Mouse (Mus musculus) adrenal gland, postnatal 4 days (tissue): Measurements from ENCODE around the gene Hnrnpl. TPM values are rescaled to one million over a fixed set of nuclear protein-coding genes. Genes with fewer than 3 reads are reported as not detected.

Experiments used
- DNase-seq, 2 experiments: peaks; one replicate each; pipeline ENCODE4 v3.0.0; 2021 to 2022; ENCODE audit warnings: low spot score in 2 of 2, mixed read lengths in 2 of 2
- total RNA-seq, 2 experiments: library from RNA; stranded (reverse); gene quantifications; 2 replicates each; pipeline ENCODE4 v1.2.3; 2021

Hnrnpl gene
- total RNA-seq, 2 experiments from 2014 or later: 722 to 725 TPM

DNA sequence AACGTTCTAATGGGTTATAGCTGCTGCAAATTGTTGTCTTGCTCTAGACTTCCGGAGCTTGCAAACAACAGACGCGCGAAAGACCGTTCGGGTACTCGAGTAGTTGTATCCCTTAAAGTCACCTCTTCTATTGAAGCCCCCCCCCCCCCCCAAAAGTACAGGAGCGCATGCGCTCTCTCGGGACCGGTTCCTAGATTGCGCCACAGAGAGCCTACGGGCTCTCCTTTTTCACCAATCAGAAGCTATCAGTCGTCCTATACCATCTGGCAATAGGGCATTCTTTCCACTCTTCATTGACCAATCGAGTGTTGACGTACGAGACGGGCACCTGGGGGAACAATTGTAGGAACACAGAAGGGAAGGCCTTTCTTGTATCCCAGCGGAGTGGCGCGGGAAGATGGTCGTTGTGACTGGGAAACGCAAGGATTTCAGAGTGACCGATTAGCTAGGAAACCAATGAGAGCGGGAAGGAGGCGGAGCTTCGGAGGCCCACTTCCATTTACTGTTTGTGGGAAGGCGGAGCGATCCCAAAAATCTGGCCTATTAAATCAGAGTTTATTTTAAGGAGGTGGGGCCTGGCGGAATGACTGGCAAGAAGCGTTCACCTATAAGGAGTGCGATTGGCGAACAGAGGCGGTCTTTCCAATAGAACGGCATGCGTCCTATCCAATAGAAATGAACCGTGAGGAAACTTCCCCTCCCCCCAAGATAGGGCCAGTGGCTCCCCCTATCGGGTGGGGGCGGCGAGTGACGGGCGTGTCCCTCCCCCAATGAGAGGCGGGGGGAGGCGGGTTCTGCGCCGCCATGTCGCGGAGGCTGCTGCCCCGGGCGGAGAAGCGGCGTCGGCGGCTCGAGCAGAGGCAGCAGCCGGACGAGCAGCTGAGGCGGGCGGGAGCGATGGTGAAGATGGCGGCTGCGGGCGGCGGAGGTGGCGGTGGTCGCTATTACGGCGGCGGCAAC is 2.0 kb downstream of the Hnrnpl start:
- DNase-seq: peak; percentile 98 to 99

DNA sequence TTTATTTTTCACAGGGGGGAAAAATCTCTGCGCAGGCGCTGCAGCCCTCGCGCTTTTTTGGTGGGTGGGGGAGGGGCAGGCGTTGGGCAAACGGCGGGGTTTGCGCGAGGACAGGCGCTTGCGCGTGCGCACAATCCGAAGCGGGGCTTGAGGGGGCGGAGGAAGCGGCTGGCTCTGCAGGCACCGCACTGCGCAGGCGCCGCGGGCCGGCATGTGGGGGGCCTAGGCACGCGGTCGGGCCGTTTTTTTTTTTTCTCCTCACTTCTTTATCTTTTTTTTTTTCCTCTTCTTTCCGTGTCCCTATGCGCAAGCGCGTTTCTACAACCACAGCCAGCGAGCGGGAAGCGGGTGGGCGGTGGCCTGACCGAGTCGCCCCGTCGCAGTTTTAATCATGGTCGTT is 2.9 kb downstream of the Hnrnpl start:
- peak; percentile 87 to 92 for DNase-seq

DNA sequence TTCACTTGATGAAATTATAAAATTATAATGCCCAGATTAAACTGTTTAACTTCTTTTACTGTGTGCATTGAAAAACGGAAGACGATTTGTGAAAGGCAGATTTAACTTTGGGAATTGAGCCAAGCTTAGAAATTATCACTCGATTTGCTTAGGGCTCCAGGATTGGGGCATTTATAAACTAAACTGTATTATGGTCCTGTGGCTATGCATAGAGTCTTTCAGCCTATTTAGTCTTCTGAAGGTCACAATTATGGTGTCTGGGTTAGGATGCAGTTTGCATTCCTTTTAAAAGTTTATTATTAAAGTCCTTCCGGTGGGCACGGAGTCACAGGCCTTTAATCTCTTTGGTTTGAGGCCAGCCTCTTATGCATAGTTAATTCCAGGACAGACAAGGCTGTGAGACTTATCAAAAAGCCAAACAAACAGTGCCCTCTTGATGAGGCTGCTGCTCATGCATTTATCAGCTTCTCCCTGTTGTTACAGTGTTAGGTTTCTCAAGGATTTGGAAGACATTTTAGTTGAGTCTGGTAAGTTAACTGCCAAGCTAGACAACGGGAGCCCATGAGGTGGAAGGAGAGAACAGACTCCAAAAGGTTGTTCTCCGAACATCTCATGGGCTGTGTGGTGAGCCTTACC is 3.4 kb downstream of the Hnrnpl start:
- no peak for DNase-seq

DNA sequence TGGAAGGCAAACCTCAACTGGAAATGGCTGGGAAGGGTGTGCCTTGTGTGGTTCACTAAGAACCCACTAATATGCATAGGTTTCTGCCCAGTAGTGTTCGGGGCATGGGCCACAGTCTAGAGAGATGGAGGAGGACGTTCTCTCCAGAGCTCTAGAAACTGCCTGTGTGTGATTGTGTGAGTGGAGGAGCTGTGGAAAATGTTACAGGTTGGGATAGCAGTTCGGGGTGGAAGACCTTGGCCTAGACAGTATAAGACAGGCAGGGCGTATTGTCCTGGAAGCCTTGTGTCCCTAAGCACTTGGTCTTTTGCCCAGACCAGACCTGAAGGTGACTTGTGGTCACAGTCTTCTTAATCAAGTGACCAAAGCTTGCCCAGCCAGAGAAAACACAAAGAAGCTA is 4.1 kb downstream of the Hnrnpl start:
- no peak for DNase-seq

DNA sequence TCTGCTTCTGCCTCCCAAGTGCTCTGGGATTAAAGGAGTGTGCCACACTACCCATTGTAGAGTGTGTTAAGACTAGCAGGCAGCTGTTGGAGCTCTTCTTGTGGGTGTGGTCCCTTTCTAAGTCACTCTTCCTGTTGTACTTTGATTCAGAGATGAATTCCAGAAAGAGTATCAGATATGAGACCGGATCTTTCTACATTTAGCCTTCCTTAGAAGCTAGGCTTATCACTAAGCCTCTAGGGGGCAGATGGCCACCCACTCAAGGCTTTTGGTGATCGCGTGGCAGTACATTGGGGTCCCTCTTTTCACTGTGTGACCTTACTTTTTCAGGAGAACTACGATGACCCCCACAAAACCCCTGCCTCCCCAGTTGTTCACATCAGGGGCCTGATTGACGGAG is 4.6 kb downstream of the Hnrnpl start:
- no peak for DNase-seq

DNA sequence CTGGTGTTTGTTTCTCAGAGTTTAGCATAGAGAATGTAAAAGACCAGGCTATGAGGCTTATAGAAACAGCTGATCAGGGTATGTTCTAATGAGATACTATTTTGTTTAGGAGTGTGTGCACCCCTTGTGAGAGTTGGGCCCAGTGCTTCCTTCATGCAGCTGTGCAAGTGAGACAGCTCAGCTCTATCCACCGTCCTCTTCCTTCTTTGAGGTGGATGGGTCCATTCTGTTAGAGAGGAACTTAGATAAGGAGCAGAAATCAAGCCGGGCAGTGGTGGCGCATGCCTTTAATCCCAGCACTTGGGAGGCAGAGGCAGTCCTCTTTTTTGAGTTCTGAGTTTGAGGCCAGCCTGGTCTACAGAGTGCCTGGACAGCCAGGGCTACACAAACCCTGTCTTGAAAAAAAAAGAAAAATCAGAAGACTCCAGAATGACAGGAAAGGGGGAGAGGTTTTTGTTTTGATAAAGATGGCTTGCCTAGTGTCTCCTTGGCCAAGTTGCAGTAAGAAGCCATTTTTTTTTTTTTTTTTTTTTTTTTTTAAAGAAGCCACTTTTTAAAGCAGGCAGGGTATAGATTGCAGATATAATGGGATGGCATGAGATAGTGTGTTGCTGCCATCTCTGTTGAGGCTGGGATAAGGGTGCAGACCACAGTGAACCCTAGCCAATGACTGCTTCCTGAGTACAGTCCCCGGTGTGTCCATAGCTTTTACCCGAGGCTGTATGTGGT is 6.1 kb downstream of the Hnrnpl start:
- no peak for DNase-seq

DNA sequence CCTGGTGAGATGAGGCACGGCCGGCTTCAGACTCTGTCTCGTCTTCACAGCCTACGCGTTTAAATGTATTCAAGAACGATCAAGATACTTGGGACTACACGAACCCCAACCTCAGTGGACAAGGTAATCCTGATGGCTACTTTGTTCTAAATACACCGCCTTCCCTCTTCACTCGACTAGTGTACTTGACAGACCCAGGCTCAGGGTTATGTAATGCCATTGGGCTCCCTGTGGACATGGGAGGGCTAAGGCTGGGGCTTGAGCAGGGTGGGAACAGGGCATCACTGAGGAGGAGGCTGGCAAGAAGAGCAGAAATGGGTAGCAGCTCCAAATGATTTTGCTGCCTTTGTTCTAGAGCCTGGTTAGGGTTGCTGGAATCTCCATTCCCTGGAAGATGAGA is 6.9 kb downstream of the Hnrnpl start:
- DNase-seq: no peak

DNA sequence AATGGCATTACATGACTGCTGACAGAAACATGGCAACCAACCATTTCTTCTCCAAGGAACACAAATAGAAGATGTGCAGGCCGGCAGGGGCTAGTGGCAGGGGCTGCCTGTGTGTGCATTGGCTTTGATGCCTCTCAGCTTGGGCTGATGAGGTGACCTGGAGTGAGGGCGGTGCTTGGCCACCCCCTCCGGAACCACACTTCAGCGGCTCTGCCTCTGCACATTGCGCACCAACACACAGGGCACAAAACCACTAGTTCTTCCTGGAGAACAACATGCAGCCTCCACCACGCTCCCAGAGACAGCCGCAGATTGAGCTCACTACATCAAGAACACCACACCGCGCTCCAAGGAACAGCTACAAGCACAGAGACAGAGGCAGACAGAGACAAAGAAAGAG is 7.9 kb downstream of the Hnrnpl start:
- no peak for DNase-seq

DNA sequence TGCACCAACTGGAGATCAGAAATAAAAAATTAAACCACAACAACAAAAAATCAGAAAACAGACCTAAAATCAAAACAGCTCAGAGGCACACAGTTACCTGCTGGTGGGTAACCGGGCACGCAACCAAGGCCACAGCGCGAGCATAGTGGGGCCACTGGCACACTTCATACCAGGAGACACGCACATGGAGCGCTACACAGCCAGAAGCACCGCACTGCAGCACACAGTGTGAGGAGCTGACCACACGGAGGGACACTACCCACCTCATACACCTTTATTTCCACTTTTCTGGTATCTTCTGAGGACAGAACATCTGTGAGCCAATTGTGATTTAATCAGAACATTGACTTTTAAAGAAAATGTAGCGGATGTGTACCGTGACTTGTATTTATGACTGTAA is 8.6 kb downstream of the Hnrnpl start:
- DNase-seq: no peak

DNA sequence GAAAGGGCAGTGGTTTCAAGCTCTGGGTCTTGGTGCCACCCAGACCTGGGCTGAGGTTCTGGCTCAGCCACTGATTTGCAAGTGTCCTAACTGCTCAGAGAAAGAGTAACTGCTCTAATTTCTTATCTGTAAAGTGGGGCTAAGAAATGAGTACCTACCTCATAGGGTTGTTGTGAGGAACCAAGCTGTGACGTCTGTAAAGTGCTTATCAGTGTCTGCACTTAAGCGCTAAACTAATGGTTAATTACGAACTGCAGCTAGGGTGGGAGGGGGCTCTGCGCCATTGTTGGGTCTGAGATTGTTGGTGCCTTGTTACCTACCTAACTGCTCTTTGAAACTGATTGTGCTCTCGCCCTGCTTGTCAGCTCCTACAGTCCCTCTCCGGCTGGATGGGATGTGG is 9.2 kb downstream of the Hnrnpl start:
- DNase-seq: no peak

DNA sequence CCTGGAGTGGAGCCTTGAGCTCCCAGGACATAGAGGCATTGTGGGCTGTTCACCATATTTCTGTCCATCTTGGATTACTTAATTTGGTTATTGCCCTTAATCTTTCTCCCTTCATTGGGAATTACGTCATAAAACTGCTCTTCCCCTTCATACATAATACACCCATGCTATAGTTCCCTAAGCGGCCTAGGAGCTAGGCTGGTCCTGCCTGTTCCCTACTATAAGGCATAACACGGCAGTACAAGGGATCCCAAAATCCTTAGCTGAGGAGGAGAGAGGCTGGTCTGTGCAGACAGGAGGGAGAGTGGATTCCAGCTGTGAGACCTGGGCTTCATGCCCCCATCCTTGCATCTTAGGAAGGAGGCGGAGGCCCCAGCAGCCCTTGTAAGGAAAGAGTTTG is 9.6 kb downstream of the Hnrnpl start:
- no peak for DNase-seq

DNA sequence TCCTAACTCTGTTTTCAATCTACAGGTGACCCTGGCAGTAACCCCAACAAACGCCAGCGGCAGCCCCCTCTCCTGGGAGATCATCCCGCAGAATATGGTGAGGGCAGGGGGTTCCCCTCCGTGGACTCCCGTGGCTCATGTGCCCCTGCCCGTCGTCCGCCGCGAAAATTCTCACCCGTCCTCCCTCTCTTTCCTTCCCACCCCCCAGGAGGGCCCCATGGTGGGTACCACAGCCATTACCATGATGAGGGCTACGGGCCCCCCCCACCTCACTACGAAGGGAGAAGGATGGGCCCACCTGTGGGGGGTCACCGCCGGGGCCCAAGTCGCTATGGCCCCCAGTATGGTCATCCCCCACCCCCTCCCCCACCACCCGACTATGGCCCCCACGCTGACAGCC is 10.1 kb downstream of the Hnrnpl start:
- no peak for DNase-seq

DNA sequence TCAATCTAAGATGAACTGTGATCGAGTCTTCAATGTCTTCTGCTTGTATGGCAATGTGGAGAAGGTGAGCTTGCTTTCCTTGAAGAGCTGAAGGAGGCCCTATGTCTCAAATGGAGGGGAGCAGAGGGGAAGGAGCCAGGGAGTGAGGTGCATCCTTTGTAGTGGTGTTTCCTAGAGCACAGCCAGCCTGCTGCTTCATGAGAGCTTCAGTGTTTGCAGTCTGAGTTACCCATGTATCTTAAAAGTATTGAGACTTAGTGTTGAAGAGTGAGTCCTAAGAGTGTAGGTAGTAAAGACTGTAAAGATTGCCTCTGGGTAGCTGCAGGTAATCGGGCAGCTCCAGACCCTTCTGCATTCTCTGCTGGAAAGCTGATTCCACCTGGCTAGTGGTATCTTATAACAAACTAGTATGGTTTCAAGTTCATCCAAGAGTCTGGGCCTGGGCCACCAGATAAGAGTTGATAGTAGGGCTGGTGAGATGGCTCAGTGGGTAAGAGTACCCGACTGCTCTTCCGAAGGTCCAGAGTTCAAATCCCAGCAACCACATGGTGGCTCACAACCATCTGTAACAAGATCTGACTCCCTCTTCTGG is 10.6 kb downstream of the Hnrnpl start:
- DNase-seq: no peak

DNA sequence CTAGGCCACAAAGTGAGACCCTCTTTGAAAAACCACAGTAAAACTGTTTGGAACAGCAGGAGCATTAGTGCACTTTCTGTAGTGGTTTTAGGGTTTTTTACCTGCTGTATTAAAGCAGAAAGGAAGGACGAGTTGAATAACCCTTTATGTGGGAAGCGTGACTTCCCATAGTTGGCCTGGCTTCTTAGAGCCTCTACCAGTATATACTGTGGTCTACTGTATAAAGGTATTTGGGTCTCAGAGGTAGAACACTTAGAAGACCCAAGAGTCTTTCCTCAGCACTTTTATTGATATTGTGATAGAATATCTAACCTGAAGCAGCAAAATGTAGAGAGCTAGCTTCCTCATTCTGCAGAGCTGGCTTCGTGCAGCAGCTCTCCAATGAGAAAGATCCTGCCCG is 11.2 kb downstream of the Hnrnpl start:
- DNase-seq: no peak

DNA sequence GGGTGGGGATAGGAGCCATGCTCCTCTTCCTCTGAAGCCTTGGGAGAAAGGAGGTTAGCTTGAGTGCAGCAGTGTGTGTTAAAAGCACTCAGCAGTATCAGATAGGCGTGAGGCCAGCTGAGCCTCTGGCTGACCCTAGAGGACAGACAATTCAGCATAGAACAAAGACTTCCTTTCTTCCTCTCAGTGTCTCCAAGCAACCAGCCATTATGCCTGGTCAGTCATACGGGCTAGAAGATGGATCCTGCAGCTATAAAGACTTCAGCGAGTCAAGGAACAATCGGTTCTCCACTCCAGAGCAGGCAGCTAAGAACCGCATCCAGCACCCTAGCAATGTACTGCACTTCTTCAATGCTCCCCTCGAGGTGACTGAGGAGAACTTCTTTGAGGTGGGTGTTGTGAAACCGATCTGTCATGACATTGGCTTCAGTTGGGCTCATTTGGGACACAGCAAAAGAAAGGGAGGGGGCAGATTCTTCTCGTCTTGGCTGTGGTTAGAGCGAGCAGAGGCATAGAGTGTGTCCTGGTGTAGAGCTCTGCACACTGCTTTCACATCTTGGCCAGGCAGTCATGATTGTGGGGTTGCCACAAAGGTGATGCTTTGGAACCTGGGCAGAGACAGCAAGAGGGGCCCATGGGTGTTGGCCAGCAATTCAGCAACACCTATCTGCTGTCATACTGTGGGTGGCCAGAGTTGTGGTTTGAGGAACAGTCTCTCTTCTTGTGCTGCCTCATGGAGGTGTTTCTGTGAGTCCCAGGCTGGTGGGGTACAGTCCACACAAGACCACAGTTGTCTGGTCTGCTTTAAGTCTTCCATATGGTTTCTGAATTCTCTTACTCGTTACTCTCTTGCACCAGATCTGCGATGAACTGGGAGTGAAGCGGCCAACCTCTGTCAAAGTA is 12.3 kb downstream of the Hnrnpl start:
- no peak for DNase-seq

DNA sequence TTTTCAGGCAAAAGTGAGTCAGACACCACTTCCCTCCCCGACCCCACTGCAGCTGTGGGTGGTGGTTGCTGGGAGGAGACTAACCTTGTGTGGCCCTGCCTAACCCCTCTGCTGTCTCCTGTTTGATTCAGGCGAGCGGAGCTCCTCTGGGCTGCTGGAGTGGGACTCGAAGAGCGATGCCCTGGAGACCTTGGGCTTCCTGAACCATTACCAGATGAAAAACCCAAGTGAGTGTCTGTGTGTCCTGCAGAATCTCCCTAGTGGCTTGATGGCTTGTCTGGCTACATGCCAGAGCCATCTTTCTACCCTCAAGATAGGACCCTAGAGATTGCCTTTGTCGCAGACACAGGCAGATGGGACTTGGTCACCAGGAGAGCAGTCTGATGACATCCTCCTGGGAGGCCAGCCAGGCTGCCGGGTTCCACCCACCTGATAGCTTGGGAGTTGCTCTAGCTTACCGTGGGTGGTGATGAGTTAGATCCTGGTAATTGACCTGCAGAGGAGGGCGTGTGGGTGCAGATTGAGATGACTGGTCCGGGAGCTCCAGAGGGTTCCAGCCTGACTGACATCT is 13.0 kb downstream of the Hnrnpl start:
- no peak for DNase-seq

DNA sequence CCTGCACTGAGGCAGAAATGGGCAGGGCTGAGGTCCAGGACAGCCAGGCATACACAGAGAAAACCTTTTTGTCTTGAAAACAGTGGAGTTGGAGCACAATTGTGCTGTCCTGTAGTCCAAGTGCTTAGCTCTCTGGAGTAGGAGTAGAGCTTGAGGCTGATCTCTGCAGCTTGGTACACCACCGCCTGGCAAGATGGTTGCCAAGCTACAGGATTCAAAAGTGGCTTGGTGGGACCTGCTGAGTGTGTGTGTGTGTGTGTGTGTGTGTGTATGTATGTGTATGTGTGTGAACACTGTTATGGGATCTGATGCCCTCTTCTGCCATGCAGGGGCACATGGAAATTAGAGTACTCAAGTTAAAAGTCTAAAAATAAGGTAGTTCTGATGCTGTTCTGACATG is 14.2 kb downstream of the Hnrnpl start:
- DNase-seq: no peak

DNA sequence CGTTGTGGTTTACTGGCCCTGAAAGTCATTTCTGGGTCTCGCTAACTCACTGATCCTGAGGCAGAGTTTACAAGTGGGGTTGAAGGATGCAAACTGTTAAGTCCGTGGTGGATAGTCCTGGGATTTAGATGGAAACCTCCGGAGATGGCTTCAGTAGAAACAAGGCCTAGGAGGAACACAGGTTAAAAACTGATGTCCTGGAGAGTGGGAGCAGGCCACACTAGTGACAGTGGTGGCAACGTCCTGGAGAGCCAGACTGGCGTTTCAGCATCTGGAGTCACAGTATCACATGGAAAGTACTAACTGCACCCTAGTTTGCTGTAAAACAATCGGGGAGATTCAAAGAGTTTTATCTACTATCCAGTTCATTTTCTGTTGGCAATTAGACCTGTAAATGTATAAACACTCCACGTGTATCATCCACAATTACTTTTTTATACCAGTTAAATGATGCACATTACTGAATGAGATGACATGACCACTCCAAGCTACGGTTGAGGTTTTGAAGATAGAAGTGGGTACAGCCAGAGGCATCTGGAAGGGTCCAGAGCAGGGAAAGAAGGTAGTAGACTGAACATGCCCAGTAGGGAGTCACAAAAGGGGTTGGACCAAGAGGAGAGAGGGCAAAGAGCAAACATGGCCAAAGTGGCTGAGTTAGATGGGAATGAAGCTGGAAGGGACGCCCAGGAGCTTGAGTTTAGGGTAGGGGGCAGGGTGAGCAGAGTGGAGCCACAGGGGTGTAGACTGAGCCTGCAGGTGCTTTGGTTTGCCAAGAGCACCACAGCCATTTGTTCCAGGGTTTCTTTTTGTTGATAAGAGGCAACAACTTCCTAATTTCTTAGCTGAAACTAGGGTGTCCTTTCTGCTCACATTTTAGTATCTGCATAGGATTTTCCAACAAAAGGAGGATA is 14.9 kb downstream of the Hnrnpl start:
- no peak for DNase-seq

DNA sequence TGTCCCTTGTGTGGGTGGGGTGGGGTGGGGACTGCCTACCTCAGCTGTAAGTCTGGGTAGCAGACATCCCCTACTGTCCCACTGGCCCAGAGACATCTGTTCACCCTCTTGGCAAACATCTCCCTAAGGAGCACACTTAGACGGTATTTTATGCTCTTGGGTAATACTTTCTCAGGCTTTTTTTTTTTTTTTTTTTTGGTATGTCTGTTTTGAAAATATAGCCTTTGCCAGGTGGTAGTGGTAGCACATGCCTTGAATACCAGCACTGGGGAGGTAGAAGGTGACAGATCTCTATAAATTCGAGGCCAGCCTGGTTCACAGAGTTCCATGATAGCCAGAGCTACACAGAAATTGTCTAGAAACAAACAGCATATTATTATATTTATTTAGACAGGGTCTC is 15.6 kb downstream of the Hnrnpl start:
- DNase-seq: no peak
